Mouse (Mus musculus): Measurements from ENCODE around the gene Glis3.

The Glis3 gene

DNA sequence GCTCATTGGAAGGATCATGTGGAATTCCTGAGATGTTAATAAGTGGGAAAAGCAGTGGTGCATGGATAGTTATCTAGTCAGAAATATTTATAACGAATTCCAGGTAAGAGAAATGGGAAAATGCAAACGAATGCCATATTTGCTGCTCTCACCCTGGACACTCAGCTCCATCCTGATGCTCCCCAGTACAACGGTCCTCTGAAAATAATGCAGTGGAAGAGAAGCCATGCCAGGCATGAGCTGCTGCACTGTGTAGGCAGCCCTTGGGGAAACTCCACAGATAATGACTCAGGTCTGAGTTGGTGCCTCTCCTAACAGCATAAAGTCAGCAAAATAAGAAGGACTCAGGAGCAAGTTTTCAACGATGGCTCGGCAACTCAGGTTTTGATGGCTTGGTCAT is 433.7 kb downstream of the Glis3 start:
- no peak for DNase-seq (ENCODE audit: low spot score in 2 of 2)

DNA sequence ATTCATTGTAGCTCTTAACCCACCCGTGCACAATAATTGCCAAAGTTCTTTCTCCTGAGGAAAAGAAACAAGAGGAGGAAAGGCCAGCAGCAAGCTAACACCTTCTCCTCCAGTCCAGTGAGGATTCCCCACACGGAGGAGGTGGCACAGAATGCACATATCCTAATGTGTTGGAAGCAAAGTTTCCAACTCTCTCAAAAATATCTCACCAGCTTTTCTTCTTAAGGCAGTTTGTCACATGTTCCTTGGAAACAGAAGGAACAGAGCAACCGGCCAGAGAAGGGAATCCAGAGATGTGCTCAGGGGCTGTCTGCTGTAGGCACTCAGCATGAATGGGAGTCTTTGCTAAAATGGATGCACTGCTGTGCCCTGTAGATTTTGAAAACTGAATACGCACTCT is 441.8 kb downstream of the Glis3 start:
- no peak for DNase-seq (ENCODE audit: low spot score in 2 of 2)

DNA sequence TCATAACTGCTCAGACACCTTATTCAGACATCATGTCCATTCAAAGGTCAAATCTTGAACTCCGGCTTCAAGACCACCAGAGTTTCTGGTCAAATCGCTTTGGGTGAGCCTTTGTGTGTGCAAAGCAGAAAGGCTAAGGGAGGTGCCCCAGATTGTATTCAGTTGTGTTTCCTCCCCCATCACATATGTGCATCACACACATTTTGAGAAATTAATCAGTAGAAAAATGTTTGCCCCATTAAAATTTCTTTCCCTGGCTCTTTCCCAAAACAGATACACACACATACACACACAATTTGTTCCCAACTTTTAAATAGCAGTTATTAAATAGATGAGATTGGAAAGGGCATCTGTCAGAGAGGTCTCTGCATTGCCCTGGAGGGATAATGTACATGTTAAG is 442.3 kb downstream of the Glis3 start:
- no peak for DNase-seq (ENCODE audit: low spot score in 2 of 2)

DNA sequence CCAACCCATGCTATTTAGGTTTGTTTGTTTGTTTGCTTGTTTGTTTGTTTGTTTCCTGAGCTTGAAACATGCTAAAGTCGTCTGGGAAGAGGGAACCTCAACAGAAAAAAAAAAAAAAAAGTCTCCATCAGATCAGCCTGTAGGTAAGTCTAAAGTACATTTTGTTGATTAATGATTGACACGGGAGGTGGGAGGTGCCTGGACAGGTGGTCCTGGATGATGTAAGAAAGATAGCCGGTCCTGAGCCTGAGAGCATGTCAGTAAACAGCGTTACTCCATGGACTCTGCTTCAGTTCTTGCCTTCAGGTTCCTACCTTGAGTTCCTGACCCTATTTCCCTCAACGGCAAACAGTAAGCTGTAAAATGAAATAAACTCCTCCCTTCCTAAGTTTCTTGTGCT is 444.3 kb downstream of the Glis3 start:
- no peak for DNase-seq (ENCODE audit: low spot score in 2 of 2)

DNA sequence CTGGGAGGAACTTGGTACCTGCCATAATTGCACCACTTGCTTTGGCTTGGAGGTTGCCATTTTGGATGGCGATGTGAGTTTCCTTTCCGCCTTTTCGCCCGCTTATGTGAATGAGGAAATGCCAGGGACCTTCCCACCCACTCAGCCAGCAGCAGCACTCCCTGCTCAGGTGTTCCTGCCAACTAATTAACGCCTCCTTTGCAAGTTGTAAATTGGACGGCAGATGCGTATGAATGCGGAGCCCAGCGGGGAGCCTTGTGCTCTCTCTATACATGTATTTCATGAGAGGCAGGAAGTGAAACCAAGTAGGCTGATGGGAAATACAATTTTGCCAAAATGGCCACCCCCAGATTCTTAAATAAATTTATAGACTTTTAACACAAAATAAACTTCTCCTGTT is 444.8 kb downstream of the Glis3 start:
- no peak for DNase-seq (ENCODE audit: low spot score in 2 of 2)

DNA sequence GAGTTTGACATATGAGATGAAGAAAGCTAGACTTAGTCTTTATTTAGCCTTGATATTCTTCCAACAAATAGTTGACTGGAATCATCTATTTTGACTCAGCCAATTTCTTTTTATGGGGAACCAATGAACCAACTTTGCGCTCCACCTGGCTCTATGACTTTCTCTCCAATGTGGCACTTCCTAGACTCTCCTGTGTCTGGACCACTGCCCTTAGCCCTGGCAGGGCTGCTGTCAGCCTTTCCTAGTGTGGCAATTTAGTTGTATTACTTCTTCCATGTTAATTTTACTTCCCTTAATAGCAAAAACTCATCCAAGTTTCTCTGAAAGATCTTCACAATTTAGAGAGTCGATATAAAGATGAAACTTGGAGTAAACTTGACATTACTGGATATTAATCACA is 445.2 kb downstream of the Glis3 start:
- DNase-seq (ENCODE audit: low spot score in 2 of 2): no peak

DNA sequence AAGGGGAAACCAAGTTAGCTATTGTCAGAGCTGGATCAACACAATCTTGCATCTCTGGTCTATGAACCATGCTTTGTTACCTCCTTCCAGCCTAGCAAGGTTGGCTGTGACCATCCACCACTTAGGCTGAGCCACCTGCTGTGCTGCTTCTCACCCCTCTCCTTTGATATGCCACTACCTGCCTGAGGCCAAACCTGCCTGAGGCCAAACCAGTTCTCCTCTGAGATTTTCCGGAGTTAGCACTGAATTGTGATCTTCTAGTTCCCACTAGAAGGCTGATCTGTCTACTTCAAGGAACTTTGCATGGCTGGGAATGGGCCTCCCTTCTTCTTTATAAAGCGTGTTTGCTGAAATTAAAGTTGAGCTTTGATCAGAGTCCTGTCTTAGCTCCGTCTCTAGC is 448.4 kb downstream of the Glis3 start:
- DNase-seq (ENCODE audit: low spot score in 2 of 2): no peak

DNA sequence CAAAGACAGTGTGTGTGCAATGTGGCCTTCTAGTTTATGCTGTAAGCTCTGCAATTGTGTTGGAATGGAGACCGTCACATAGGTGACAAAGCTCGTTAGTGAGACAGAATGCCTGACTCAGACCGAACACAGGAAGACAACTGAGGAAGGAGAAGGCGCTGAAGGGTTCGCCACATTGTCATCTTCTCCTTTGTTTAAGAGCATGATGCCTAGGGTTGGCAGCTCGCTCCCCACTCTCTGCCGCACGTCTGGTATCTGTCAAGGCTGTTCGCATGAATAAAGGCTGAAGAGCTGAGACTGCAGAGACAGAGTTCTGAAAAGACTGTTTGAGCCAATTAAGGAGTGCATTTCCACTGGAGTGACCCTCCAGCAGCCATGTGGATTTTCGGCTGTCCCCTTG is 452.4 kb downstream of the Glis3 start:
- no peak for DNase-seq (ENCODE audit: low spot score in 2 of 2)

DNA sequence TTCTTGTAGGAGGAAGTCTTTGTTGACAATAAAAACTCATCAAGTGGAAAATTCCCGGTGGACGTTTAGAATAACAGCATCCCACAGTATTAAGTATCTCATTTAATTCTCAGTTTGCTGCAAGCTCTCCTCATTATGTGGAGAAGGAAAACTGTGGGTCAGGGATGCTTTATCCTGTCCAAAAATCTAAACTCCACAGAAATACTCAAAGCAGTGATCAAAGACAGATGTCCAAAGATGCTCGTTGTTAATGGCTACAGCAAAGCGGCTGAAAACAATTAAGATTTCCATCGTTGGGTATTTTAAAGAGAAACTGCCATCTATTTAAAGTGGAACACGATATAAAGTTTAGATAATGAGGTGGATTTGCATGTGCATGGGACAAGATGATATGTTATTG is 454.2 kb downstream of the Glis3 start:
- no peak for DNase-seq (ENCODE audit: low spot score in 2 of 2)

DNA sequence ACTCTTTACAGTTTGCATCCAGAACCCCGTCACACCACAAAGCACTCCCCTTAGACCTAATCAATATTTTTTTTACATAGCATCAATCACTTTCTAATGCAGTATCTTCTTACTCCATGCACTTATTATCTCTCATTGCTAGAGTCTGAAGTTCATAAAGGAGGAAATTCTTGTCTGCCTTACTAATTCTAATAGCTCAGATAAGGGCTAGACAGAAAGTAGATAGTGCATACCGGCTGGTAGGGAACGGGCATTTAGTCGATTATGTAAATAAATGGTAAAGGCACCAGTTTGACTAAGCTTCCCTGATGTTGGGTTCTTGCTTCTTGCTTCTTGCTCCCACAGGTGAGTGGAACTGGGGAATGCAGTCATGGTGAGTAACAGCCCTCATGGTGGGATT is 468.2 kb downstream of the Glis3 start:
- no peak for DNase-seq (ENCODE audit: low spot score in 2 of 2)

Data from thymus, postnatal 10 days (tissue).